Mouse (Mus musculus) neural tube, embryonic 11.5 days (tissue): ENCODE results near the gene Cadm2. TPM values are rescaled to one million over a fixed set of nuclear protein-coding genes. Genes with fewer than 3 reads are reported as not detected.

ENCODE experiments used
- ATAC-seq: fragments of 200-750 bp; cut with Nextera tagmentation; 2 replicates; pipeline ENCODE4 v1.8.0; 2017; ENCODE audit warnings: moderate number of reproducible peaks, mild to moderate bottlenecking, moderate TSS enrichment, moderate library complexity; ENCODE audit not compliant: insufficient read depth, low FRiP score, low TSS enrichment
- DNase-seq: peaks from one replicate; pipeline ENCODE4 v3.0.0-alpha.2; 2015; ENCODE audit warnings: low spot score
- H3K27ac ChIP-seq: fragments of 300-500 bp; sonication (generic); 2 replicates; pipeline ENCODE4 v1.5.1; 2014; ENCODE audit warnings: low read depth, mild to moderate bottlenecking, low read length
- H3K27me3 ChIP-seq: fragments of 300-500 bp; sonication (generic); 2 replicates; pipeline ENCODE4 v1.6.1; 2014; ENCODE audit warnings: mild to moderate bottlenecking, low read length, mixed read lengths; ENCODE audit not compliant: control insufficient read depth, insufficient read depth
- H3K36me3 ChIP-seq: fragments of 300-500 bp; sonication (generic); 2 replicates; pipeline ENCODE4 v1.6.1; 2014; ENCODE audit warnings: mild to moderate bottlenecking, low read length, moderate library complexity, mixed read lengths; ENCODE audit not compliant: control insufficient read depth, insufficient read depth
- H3K4me1 ChIP-seq: fragments of 300-500 bp; sonication (generic); 2 replicates; pipeline ENCODE4 v1.6.1; 2014; ENCODE audit warnings: low read length, mixed read lengths; ENCODE audit not compliant: control insufficient read depth, insufficient read depth
- H3K4me2 ChIP-seq: fragments of 300-500 bp; sonication (generic); 2 replicates; pipeline ENCODE4 v1.6.1; 2014; ENCODE audit warnings: low read depth, mild to moderate bottlenecking, moderate library complexity
- H3K4me3 ChIP-seq: fragments of 300-500 bp; sonication (generic); 2 replicates; pipeline ENCODE4 v1.5.1; 2014; ENCODE audit warnings: low read depth, low read length
- H3K9ac ChIP-seq: fragments of 300-500 bp; sonication (generic); 2 replicates; pipeline ENCODE4 v1.6.1; 2014; ENCODE audit warnings: mild to moderate bottlenecking, low read length
- H3K9me3 ChIP-seq: fragments of 300-500 bp; sonication (generic); 2 replicates; pipeline ENCODE4 v1.6.1; 2016; ENCODE audit warnings: low read length; ENCODE audit not compliant: control insufficient read depth
- WGBS: fragments of 180-500 bp; shearing (Covaris S2); extraction: QIAGEN DNeasy Blood & Tissue Kit; methylation state at CpG from one replicate; pipeline ENCODE4 v1.1.7; 2014; 5-methylcytosine and 5-hydroxymethylcytosine counted together
- polyA plus RNA-seq: library from polyadenylated mRNA; unstranded; fragments of >200 nt; fragmentation: Nextera tagmentation; extraction: Ambion mirVana; gene quantifications from 2 replicates; pipeline ENCODE4 v1.2.1, GENCODE M21; 2014

Cadm2 gene
- polyA plus RNA-seq, 1 experiment from 2014 or later, result 5.2 TPM

- Histone ChIP-seq H3K4me3 (no peak overlapping the region), H3K36me3 (no peaks in the 10 kb centered on the region), H3K9me3 (no peaks in the 10 kb centered on the region), H3K9ac (no peak overlapping the region), H3K27me3 (no peaks in the 10 kb centered on the region), H3K4me1 (no peaks in the 10 kb centered on the region), H3K4me2 (no peak overlapping the region), H3K27ac (no peak overlapping the region)
- DNase-seq, result no peak
- no peak for ATAC-seq
- 93% methylated on average over 3 of the region's 3 CpGs for WGBS
Measured at GRCm38 (mm10) chr16:67284664-67285063, 336.0 kb downstream of the Cadm2 start.

- H3K4me2 ChIP-seq, result no peak overlapping the region
- H3K9ac ChIP-seq, result no peak overlapping the region
- H3K4me1 ChIP-seq, result no peaks in the 10 kb centered on the region
- ATAC-seq (no peak), DNase-seq (no peak)
- H3K9me3 ChIP-seq, result no peaks in the 10 kb centered on the region
- no peaks in the 10 kb centered on the region for H3K36me3 ChIP-seq
- H3K27ac ChIP-seq, result no peak overlapping the region
- whole genome bisulfite sequencing, result 81% methylated on average over 5 of the region's 5 CpGs
- no peak overlapping the region for H3K4me3 ChIP-seq
- H3K27me3 ChIP-seq, result no peaks in the 10 kb centered on the region
Measured at GRCm38 (mm10) chr16:67243598-67243997, 377.1 kb downstream of the Cadm2 start.

GRCm38 (mm10) chr16:67234862-67235261 is 385.8 kb downstream of the Cadm2 start:
- 19% methylated on average over 1 of the region's 1 CpGs for WGBS

GRCm38 (mm10) chr16:67226696-67227095 is 394.0 kb downstream of the Cadm2 start:
- Histone ChIP-seq H3K27me3 (no peaks in the 10 kb centered on the region), H3K9ac (no peak overlapping the region), H3K36me3 (no peaks in the 10 kb centered on the region), H3K4me1 (no peaks in the 10 kb centered on the region), H3K9me3 (no peaks in the 10 kb centered on the region), H3K4me2 (no peak overlapping the region), H3K27ac (no peak overlapping the region), H3K4me3 (no peak overlapping the region)
- ATAC-seq, result no peak
- no peak for DNase-seq
- 91% methylated on average over 1 of the region's 1 CpGs for WGBS

More at GRCm38 (mm10) chr16:67234862-67235261, 385.8 kb downstream of the Cadm2 start:
- Histone ChIP-seq H3K4me2 (no peak overlapping the region), H3K4me3 (no peak overlapping the region), H3K27ac (no peak overlapping the region), H3K9ac (no peak overlapping the region), H3K4me1 (no peaks in the 10 kb centered on the region), H3K9me3 (no peaks in the 10 kb centered on the region), H3K27me3 (no peaks in the 10 kb centered on the region), H3K36me3 (no peaks in the 10 kb centered on the region)
- no peak for DNase-seq
- no peak for ATAC-seq

GRCm38 (mm10) chr16:67203329-67203728 is 417.4 kb downstream of the Cadm2 start:
- no peak overlapping the region for H3K4me2 ChIP-seq
- H3K27ac ChIP-seq, result no peak overlapping the region
- H3K27me3 ChIP-seq, result no peaks in the 10 kb centered on the region
- no peaks in the 10 kb centered on the region for H3K36me3 ChIP-seq
- no peak for DNase-seq
- no peak for ATAC-seq
- H3K4me3 ChIP-seq, result no peak overlapping the region
- H3K9me3 ChIP-seq, result no peaks in the 10 kb centered on the region
- no peaks in the 10 kb centered on the region for H3K4me1 ChIP-seq
- no peak overlapping the region for H3K9ac ChIP-seq

- DNase-seq (no peak), ATAC-seq (peak; percentile 40)
- Histone ChIP-seq H3K4me1 (no peaks in the 10 kb centered on the region), H3K27me3 (no peaks in the 10 kb centered on the region), H3K4me3 (no peak overlapping the region), H3K9ac (no peak overlapping the region), H3K36me3 (no peaks in the 10 kb centered on the region), H3K9me3 (no peaks in the 10 kb centered on the region), H3K27ac (0 out of 2 replicates have a peak overlapping the region, but pooled peaks have one; percentile 39), H3K4me2 (no peak overlapping the region)
- 62% methylated on average over 4 of the region's 4 CpGs for WGBS
Measured at GRCm38 (mm10) chr16:67192852-67193415, 427.8 kb downstream of the Cadm2 start.

GRCm38 (mm10) chr16:67192395-67192794 is 428.3 kb downstream of the Cadm2 start:
- H3K27me3 ChIP-seq, result no peaks in the 10 kb centered on the region
- peak; percentile 42; the same call in 1 of the 2 replicates for ATAC-seq
- H3K4me2 ChIP-seq, result no peak overlapping the region

GRCm38 (mm10) chr16:67186322-67186721 is 434.4 kb downstream of the Cadm2 start:
- 91% methylated on average over 1 of the region's 1 CpGs for WGBS
- no peak overlapping the region for H3K27ac ChIP-seq
- no peak overlapping the region for H3K9ac ChIP-seq
- no peaks in the 10 kb centered on the region for H3K9me3 ChIP-seq
- DNase-seq (no peak), ATAC-seq (no peak)
- no peak overlapping the region for H3K4me2 ChIP-seq
- no peak overlapping the region for H3K4me3 ChIP-seq
- H3K4me1 ChIP-seq, result no peaks in the 10 kb centered on the region
- H3K36me3 ChIP-seq, result no peaks in the 10 kb centered on the region
- H3K27me3 ChIP-seq, result no peaks in the 10 kb centered on the region

More at GRCm38 (mm10) chr16:67192395-67192794, 428.3 kb downstream of the Cadm2 start:
- H3K4me1 ChIP-seq, result no peaks in the 10 kb centered on the region
- DNase-seq, result no peak
- WGBS, result 38% methylated on average over 2 of the region's 2 CpGs
- no peak overlapping the region for H3K27ac ChIP-seq
- no peaks in the 10 kb centered on the region for H3K36me3 ChIP-seq
- H3K9ac ChIP-seq, result no peak overlapping the region
- no peak overlapping the region for H3K4me3 ChIP-seq
- no peaks in the 10 kb centered on the region for H3K9me3 ChIP-seq

GRCm38 (mm10) chr16:67182958-67183357 is 437.8 kb downstream of the Cadm2 start:
- ATAC-seq (no peak), DNase-seq (no peak)
- Histone ChIP-seq H3K4me3 (no peak overlapping the region), H3K9ac (no peak overlapping the region), H3K9me3 (no peaks in the 10 kb centered on the region), H3K4me2 (no peak overlapping the region), H3K27ac (no peak overlapping the region), H3K4me1 (no peaks in the 10 kb centered on the region), H3K36me3 (no peaks in the 10 kb centered on the region), H3K27me3 (no peaks in the 10 kb centered on the region)
- 73% methylated on average over 5 of the region's 5 CpGs for WGBS
